Mouse (Mus musculus): ENCODE measurements around the gene Amy2a3. TPM values are rescaled to one million over a fixed set of nuclear protein-coding genes. Genes with fewer than 3 reads are reported as not detected.

The Amy2a3 gene
- 17.2 TPM for polyA plus RNA-seq (2015; fragmentation: Illumina TruSeq; extraction: RNeasy Lipid Tissue Mini Kit (QIAGEN cat#74804); ENCODE audit: insufficient read depth, low replicate concordance)

DNA sequence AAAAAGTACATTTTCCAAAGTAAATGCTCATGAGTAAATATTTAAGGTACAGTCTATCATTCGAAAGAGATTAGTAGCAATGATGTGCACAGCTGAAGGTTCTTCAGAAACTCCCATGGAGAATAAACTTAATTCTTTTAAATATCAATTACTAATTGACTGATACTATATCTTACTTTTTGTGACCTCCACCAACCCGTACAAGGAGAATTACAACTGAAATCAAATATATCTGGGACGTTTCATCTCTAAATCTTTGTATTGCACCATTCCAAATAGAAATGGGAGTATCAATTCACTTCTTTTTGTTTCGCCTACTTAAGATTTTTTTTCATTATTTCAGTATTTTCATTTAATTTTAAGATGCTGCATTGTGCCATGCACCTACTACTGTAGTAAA lies at the start of gene Amy2a3:
Gene Amy2a3 (minus strand): TSS at position 101 of the 400 bp plus-strand sequence.

GRCm38 (mm10) chr3:113356558-113356957 lies 32.7 kb upstream of the Amy2a3 start, which contains the start of gene Amy2a2:
TSS of gene Amy2a2 (minus strand) at chr3:113356658.

DNA sequence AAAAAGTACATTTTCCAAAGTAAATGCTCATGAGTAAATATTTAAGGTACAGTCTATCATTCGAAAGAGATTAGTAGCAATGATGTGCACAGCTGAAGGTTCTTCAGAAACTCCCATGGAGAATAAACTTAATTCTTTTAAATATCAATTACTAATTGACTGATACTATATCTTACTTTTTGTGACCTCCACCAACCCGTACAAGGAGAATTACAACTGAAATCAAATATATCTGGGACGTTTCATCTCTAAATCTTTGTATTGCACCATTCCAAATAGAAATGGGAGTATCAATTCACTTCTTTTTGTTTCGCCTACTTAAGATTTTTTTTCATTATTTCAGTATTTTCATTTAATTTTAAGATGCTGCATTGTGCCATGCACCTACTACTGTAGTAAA lies 32.5 kb downstream of the Amy2a3 start, which contains the start of gene Amy2a4:
Gene Amy2a4 (minus strand): TSS at position 101 of the 400 bp plus-strand sequence.

Other genes with a start within 250 kb of the Amy2a3 start
- gene Amy2a5, start 65.2 kb downstream of the Amy2a3 start, polyA plus RNA-seq (2015; fragmentation: Illumina TruSeq; extraction: RNeasy Lipid Tissue Mini Kit (QIAGEN cat#74804); ENCODE audit: insufficient read depth, low replicate concordance) = 0.32 TPM
- 17.2 TPM for gene Amy2a4, start 32.6 kb downstream of the Amy2a3 start, polyA plus RNA-seq (2015; fragmentation: Illumina TruSeq; extraction: RNeasy Lipid Tissue Mini Kit (QIAGEN cat#74804); ENCODE audit: insufficient read depth, low replicate concordance)
- 17.2 TPM for gene Amy2a2, start 32.6 kb upstream of the Amy2a3 start, polyA plus RNA-seq (2015; fragmentation: Illumina TruSeq; extraction: RNeasy Lipid Tissue Mini Kit (QIAGEN cat#74804); ENCODE audit: insufficient read depth, low replicate concordance)
- gene Amy2a1, start 208.4 kb upstream of the Amy2a3 start, polyA plus RNA-seq (2015; fragmentation: Illumina TruSeq; extraction: RNeasy Lipid Tissue Mini Kit (QIAGEN cat#74804); ENCODE audit: insufficient read depth, low replicate concordance) = 10.5 TPM